Mouse (Mus musculus) midbrain, postnatal 0 days (tissue): Measurements from ENCODE around the gene Mcat. TPM values are rescaled to one million over a fixed set of nuclear protein-coding genes. Genes with fewer than 3 reads are reported as not detected.

Experiments
- ATAC-seq: fragments of 200-750 bp; cut with Nextera tagmentation; 2 replicates; pipeline ENCODE4 v1.8.0; 2017; ENCODE audit warnings: moderate number of reproducible peaks, mild to moderate bottlenecking, moderate TSS enrichment, moderate library complexity; ENCODE audit not compliant: low FRiP score
- DNase-seq: peaks from one replicate; pipeline ENCODE4 v3.0.0-alpha.2; 2015; ENCODE audit warnings: low spot score
- H3K27ac ChIP-seq: fragments of 300-500 bp; sonication (generic); 2 replicates; pipeline ENCODE4 v1.5.1; 2014; ENCODE audit warnings: low read depth, mild to moderate bottlenecking, low read length, mixed read lengths
- H3K27me3 ChIP-seq: fragments of 300-500 bp; sonication (generic); 2 replicates; pipeline ENCODE4 v1.6.1; 2014; ENCODE audit warnings: low read length, control low read depth, mixed read lengths; ENCODE audit not compliant: insufficient read depth
- H3K36me3 ChIP-seq: fragments of 300-500 bp; sonication (generic); 2 replicates; pipeline ENCODE4 v1.6.1; 2014; ENCODE audit warnings: low read length, control low read depth, mixed read lengths; ENCODE audit not compliant: insufficient read depth
- H3K4me1 ChIP-seq: fragments of 300-500 bp; sonication (generic); 2 replicates; pipeline ENCODE4 v1.6.1; 2014; ENCODE audit warnings: mild to moderate bottlenecking, control low read depth, antibody characterized with exemption, low read length, mixed read lengths; ENCODE audit not compliant: insufficient read depth
- H3K4me2 ChIP-seq: fragments of 300-500 bp; sonication (generic); 2 replicates; pipeline ENCODE4 v1.6.1; 2014; ENCODE audit warnings: low read depth, mild to moderate bottlenecking, low read length, mixed read lengths; ENCODE audit not compliant: poor library complexity, severe bottlenecking
- H3K4me3 ChIP-seq: fragments of 300-500 bp; sonication (generic); 2 replicates; pipeline ENCODE4 v1.5.1; 2014; ENCODE audit warnings: low read depth, mild to moderate bottlenecking, low read length, moderate library complexity
- H3K9ac ChIP-seq: fragments of 300-500 bp; sonication (generic); replicated peaks from 2 replicates; pipeline ENCODE4 v1.6.1; 2014; ENCODE audit warnings: mild to moderate bottlenecking, low read length, moderate library complexity, mixed read lengths; ENCODE audit not compliant: poor library complexity, severe bottlenecking
- H3K9me3 ChIP-seq: fragments of 300-500 bp; sonication (generic); 2 replicates; pipeline ENCODE4 v1.6.1; 2016; ENCODE audit warnings: low read length, control low read depth
- CTCF ChIP-seq: IDR thresholded peaks from 2 replicates; pipeline ENCODE4 v1.5.1; 2016; ENCODE audit warnings: antibody characterized with exemption, mild to moderate bottlenecking
- WGBS: fragments of 180-500 bp; shearing (Covaris S2); extraction: QIAGEN DNeasy Blood & Tissue Kit; methylation state at CpG from one replicate; pipeline ENCODE4 v1.1.7; 2014; 5-methylcytosine and 5-hydroxymethylcytosine counted together
- polyA plus RNA-seq: library from polyadenylated mRNA; unstranded; fragments of >200 nt; fragmentation: Nextera tagmentation; extraction: Ambion mirVana; gene quantifications from 2 replicates; pipeline ENCODE4 v1.2.1, GENCODE M21; 2015
- total RNA-seq: library from RNA; depleted of rRNA; stranded (reverse); fragments of >200 nt; gene quantifications from 2 replicates; pipeline ENCODE4 v1.2.3, GENCODE M21; 2014

Mcat gene
- total and polyA plus RNA-seq, 2 experiments from 2014 or later: 34.6 to 43.9 TPM

DNA sequence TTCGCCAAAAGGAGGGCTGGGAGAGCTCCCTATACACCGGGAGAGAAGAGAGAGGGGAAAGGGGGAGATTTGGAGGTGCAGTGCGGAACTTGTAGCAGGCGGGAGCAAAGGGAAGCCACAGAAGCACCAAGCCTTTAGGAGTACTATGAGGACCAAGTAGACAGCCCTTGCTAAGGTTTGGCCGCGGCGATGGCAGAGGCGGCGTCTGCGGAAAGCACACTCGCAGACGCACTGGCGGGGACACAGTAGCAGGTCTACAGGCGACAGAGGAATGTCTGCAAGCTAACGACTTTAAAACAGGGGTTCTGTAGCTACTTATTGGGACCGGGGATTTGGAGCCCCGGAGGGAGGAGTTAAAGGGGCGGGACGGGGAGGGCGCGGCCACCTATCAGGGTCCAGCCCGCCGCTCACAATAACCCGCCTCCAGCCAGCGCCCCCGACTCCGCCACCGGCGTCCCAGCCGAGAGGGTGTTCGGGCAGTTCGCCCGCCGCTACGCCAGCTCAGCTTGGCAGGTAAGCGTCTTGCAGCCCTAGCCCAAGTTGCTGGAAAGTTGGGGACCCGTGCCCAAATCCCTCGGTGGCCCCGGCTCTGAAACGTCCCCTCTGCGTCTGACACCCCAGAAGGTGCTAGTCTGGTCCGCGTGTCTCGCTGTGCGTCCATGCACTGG lies 37.0 kb downstream of the Mcat start, which contains the start of gene Bik:
Gene Bik (plus strand): TSS at position 439 of the 668 bp plus-strand sequence.
- Histone ChIP-seq H3K4me2 (peak within 1 kb of the TSS; percentile 84), H3K36me3 (no peaks in the 10 kb centered on the region), H3K4me3 (peak within 1 kb of the TSS; percentile 34), H3K9me3 (no peaks in the 10 kb centered on the region), H3K27ac (no peak within 1 kb of the TSS), H3K9ac (no peak within 1 kb of the TSS; the same call in 1 of the 2 replicates), H3K27me3 (peaks cover 26% of the 10 kb centered on the region), H3K4me1 (peaks cover 4% of the 10 kb centered on the region; the same call in 1 of the 2 replicates)
- TF ChIP-seq CTCF: no peak
- DNase-seq (peak; percentile 15), ATAC-seq (no peak)
- WGBS: under 1% methylated on average over 45 of the region's 45 CpGs

GRCm38 (mm10) chr15:83524333-83524729 lies 39.3 kb downstream of the Mcat start:
- Histone ChIP-seq H3K9ac (no peak overlapping the region), H3K27me3 (peaks cover 26% of the 10 kb centered on the region), H3K4me3 (no peak overlapping the region), H3K27ac (no peak overlapping the region), H3K4me1 (peaks cover 4% of the 10 kb centered on the region; the same call in 1 of the 2 replicates), H3K36me3 (no peaks in the 10 kb centered on the region), H3K9me3 (no peaks in the 10 kb centered on the region), H3K4me2 (no peak overlapping the region)
- WGBS: 83% methylated on average over 3 of the region's 3 CpGs
- ATAC-seq: no peak
- DNase-seq: no peak
- TF ChIP-seq CTCF: no peak

DNA sequence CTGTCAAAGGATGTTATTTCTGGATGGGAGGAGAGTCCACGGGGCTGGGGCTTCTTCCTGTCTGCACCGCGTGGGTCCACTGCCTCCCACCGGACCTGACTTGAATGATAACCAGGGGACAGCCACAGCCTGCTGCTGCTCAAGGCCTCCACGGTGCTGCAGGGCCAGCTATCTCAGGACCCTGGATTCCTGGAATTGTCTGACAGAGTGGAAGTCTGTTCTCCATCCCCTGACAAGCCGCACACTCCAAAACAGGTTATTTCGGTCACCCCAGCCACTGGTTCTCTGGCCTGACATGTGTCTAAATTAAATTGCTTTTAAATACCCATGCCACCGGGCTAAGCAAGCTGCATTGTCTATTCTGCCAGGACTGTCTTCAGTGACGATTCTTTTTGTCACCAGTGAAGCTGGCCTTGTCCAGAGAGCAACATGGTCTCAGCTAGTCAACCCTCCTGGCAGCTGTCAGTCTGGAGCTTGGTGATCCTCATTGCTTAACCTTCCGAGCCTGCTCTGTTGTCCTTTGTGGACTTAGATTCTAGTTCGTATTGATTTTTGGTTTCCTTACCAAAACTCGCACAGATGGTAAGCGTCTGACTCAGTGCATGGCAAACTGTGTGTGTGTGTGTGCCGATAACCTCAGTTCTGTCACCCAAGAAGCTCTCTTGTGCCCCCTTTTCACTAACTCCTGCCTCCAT lies 39.8 kb downstream of the Mcat start:
- no peak for ATAC-seq

GRCm38 (mm10) chr15:83523196-83523595 lies 40.4 kb downstream of the Mcat start:
- H3K27me3 ChIP-seq: peaks cover 26% of the 10 kb centered on the region
- H3K27ac ChIP-seq: no peak overlapping the region
- H3K9me3 ChIP-seq: no peaks in the 10 kb centered on the region
- 29% methylated on average over 7 of the region's 7 CpGs for WGBS
- H3K4me2 ChIP-seq: no peak overlapping the region
- no peaks in the 10 kb centered on the region for H3K36me3 ChIP-seq
- no peak overlapping the region for H3K9ac ChIP-seq
- no peak for TF ChIP-seq CTCF
- DNase-seq (no peak), ATAC-seq (no peak)
- peaks cover 4% of the 10 kb centered on the region; the same call in 1 of the 2 replicates for H3K4me1 ChIP-seq
- H3K4me3 ChIP-seq: no peak overlapping the region

More for the DNA sequence above, 39.8 kb downstream of the Mcat start:
- Histone ChIP-seq H3K4me1 (peaks cover 4% of the 10 kb centered on the region; the same call in 1 of the 2 replicates), H3K4me2 (no peak overlapping the region), H3K27me3 (peaks cover 26% of the 10 kb centered on the region), H3K9me3 (no peaks in the 10 kb centered on the region), H3K4me3 (no peak overlapping the region), H3K27ac (no peak overlapping the region), H3K9ac (no peak overlapping the region), H3K36me3 (no peaks in the 10 kb centered on the region)
- WGBS: 54% methylated on average over 14 of the region's 14 CpGs
- no peak for DNase-seq
- no peak for TF ChIP-seq CTCF

GRCm38 (mm10) chr15:83520861-83521382 lies 42.7 kb downstream of the Mcat start:
- Histone ChIP-seq H3K4me2 (no peak overlapping the region), H3K4me1 (no peaks in the 10 kb centered on the region), H3K4me3 (no peak overlapping the region), H3K9me3 (no peaks in the 10 kb centered on the region), H3K27ac (no peak overlapping the region), H3K27me3 (peaks cover 7% of the 10 kb centered on the region), H3K36me3 (no peaks in the 10 kb centered on the region), H3K9ac (no peak overlapping the region)
- ATAC-seq (no peak), DNase-seq (no peak)
- TF ChIP-seq CTCF: no peak
- 84% methylated on average over 6 of the region's 6 CpGs for WGBS
